Mouse (Mus musculus) E14TG2a.4 (cell line): ENCODE results near the gene Slc25a12.

ENCODE experiments used
- CTCF ChIP-seq: conservative IDR thresholded peaks from 2 replicates; pipeline ENCODE4 v1.5.1; 2014; ENCODE audit warnings: low read length
- NANOG ChIP-seq: IDR thresholded peaks from 2 replicates; pipeline ENCODE4 v1.6.1; 2014; ENCODE audit warnings: borderline replicate concordance, low read length, mixed read lengths
- POU5F1 ChIP-seq: IDR thresholded peaks from 2 replicates; pipeline ENCODE4 v1.6.1; 2014; ENCODE audit warnings: low read length, borderline replicate concordance

DNA sequence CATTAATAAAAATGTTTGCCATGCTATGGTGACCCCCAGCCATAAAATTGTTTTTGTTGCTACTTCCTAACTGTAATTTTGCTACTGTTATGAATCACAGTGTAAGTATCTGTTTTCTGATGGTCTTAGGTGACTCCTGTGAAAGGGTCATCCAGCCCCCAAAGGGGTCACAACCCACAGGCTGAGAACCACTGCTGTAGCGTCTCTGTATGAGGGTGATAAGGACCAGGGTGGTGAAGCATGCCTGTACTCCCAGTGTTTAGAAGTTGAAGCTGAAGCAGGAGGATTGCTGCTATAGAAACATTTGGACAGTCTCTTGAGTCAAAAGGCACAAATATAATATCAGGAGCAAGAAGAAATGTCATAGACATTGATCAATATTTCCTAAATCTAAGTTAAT lies 98.2 kb downstream of the Slc25a12 start:
- TF ChIP-seq CTCF, result no peak
- TF ChIP-seq POU5F1, result no peak
- TF ChIP-seq NANOG, result no peak
